Mouse (Mus musculus): ENCODE measurements around the gene Gm2007.
"Not testable (repeated sequence)": the region's sequence is repeated elsewhere in the genome, so short reads cannot be mapped to it uniquely, and the experiment has no call there.

Gene Gm2007

DNA sequence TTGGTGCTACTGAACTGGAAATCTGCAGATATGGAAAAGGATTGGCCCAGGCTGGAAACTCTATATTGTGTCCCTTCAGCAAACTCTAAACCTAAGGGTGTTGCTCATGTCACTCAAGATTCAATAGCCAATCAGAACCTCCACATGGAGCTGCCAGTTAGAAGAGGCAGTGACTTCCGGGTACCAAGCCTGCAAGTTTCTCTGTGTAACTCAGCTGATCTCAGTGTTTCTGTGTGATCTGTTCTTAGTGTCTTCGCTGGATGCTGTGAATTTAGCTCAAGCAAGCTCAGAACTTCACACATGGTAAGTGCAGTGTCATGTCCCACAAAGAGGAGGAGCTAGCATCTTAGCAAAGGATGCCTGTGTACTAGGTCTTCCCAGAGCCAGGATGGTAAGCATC, at the start of gene Gm2007:
Gene Gm2007 (plus strand): TSS at position 301 of the 400 bp plus-strand sequence.
- not testable (repeated sequence) for DNase-seq

DNA sequence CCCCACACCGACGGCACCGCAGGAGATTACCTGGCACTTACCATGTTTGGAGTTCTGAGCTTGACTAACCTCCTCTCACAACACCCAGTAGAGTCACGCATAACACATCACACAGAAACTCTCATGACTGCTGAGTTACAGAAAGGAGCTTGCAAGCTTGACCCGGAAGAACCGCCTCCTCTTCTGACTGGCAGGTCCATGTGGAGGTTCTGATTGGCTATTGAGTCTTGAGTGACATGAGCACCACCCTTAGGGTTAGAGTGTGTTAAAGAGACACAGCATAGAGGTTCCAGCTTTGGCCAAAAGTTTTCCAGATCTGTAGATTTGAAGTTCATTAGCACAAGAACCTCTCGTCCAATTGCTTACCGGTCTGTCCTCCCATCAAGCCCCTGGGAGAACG, 37.8 kb upstream of the Gm2007 start, which contains the start of gene Zfp969:
Gene Zfp969 (minus strand): TSS at position 101 of the 400 bp plus-strand sequence.
- not testable (repeated sequence) for DNase-seq

DNA sequence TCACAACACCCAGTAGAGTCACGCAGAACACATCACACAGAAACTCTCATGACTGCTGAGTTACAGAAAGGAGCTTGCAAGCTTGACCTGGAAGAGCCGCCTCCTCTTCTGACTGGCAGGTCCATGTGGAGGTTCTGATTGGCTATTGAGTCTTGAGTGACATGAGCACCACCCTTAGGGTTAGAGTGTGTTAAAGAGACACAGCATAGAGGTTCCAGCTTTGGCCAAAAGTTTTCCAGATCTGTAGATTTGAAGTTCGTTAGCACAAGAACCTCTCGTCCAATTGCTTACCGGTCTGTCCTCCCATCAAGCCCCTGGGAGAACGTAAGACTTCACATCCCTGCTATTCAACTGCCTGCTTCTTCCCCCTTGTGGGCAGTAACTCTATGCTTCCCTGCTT, 59.7 kb downstream of the Gm2007 start, which contains the start of gene Gm14288:
Gene Gm14288 (minus strand): TSS at position 101 of the 400 bp plus-strand sequence.
- not testable (repeated sequence) for DNase-seq

Measured in kidney, postnatal 25 days (tissue).